14 mouse cellular contexts compared by ENCODE assay signal in the genomic region with DNA sequence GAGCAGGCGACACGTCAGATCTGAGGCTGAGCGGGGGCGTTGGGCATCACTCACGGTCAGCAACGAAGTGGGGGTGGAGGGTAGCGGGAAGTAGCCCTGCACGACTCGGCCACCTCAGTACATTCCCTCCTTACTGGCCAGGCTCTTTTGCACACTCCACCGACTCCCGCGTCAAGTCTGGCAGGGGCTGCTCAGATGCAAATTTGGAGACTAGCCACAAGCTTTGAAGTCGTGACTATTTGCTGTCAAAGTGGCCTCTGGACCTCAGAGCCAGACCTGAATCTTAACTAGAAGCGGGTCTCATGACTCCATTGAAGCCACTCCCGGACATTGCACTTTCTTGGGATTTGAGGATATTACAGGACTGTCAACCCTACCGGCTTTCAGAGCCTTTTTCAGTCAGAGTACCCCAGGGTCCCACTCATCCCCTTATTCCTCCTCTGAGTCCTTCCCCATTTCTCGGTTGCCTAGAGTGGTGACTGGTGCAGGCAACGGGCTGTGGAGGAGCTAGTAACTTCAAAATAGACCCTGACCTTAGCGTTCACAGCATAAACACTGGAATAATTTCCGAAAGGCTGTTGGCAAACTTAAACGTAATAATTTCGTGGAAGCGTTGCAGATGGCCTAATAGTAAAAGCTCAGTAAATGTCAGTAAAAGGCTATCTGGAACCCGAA. TPM values are rescaled to one million over a fixed set of nuclear protein-coding genes. Genes with fewer than 3 reads are reported as not detected.
DNase-seq lines count a peak whose midpoint lies in the region; ATAC-seq and TF ChIP-seq lines count a peak whose summit lies in the region.
"Had no signal": no experiment of that assay in that cellular context is flagged by ENCODE, and none has a peak within 500 bp of the region (broad histone marks: within the 10 kb centered on the region; RNA-seq: fewer than 3 reads in every experiment).

No protein-coding gene starts in this region.

- peaks cover 100% of the 10 kb centered on the region for H3K27me3 ChIP-seq in hindbrain, embryonic 10.5 days (ENCODE audit: insufficient read depth, poor library complexity, severe bottlenecking)
- peaks cover 89% of the 10 kb centered on the region for H3K27me3 ChIP-seq in kidney, embryonic 16.5 days (ENCODE audit: insufficient read depth, low read length)
- H3K27me3 ChIP-seq in midbrain, postnatal 0 days (ENCODE audit: insufficient read depth, low read length): peaks cover 57% of the 10 kb centered on the region

- peak overlapping the region; percentile 30 for H3K4me3 ChIP-seq in hindbrain, embryonic 10.5 days
- peak overlapping the region; percentile 18; the same call in 1 of the 2 replicates for H3K4me3 ChIP-seq in kidney, embryonic 16.5 days (ENCODE audit: low read length)
- no peak overlapping the region for H3K4me3 ChIP-seq in midbrain, postnatal 0 days (ENCODE audit: low read depth, low read length)
- H3K4me3 ChIP-seq: embryonic facial prominence, embryonic 13.5 days had no signal

- no peak for TF ChIP-seq CTCF in midbrain, postnatal 0 days (IDR thresholded peaks at IDR 0.05)

- no peak overlapping the region for H3K9ac ChIP-seq in kidney, embryonic 16.5 days (replicated peaks; ENCODE audit: low read length)
- no peak overlapping the region for H3K9ac ChIP-seq in midbrain, postnatal 0 days (replicated peaks; ENCODE audit: low read length, poor library complexity, severe bottlenecking)
- H3K9ac ChIP-seq: embryonic facial prominence, embryonic 13.5 days had no signal

- peak; percentile 46 for ATAC-seq in kidney, embryonic 16.5 days (ENCODE audit: low FRiP score, low TSS enrichment)
- 0 out of 2 replicates have a peak, but pooled peaks have one; percentile 21 for ATAC-seq in midbrain, postnatal 0 days (ENCODE audit: low FRiP score)

- no peaks in the 10 kb centered on the region for H3K9me3 ChIP-seq in hindbrain, embryonic 10.5 days
- no peaks in the 10 kb centered on the region for H3K9me3 ChIP-seq in kidney, embryonic 16.5 days (ENCODE audit: low read length)
- H3K9me3 ChIP-seq in midbrain, postnatal 0 days (ENCODE audit: low read length): no peaks in the 10 kb centered on the region
- H3K9me3 ChIP-seq: embryonic facial prominence, embryonic 13.5 days had no signal

- H3K4me1 ChIP-seq in hindbrain, embryonic 10.5 days (replicated peaks): peaks cover 23% of the 10 kb centered on the region; the same call in 1 of the 2 replicates
- no peaks in the 10 kb centered on the region for H3K4me1 ChIP-seq in kidney, embryonic 16.5 days (ENCODE audit: insufficient read depth, low read length)
- no peaks in the 10 kb centered on the region for H3K4me1 ChIP-seq in midbrain, postnatal 0 days (ENCODE audit: insufficient read depth, low read length)

- no peak overlapping the region for H3K27ac ChIP-seq in hindbrain, embryonic 10.5 days
- no peak overlapping the region for H3K27ac ChIP-seq in kidney, embryonic 16.5 days (ENCODE audit: low read length)
- no peak overlapping the region for H3K27ac ChIP-seq in midbrain, postnatal 0 days (ENCODE audit: low read depth, low read length)
- H3K27ac ChIP-seq: embryonic facial prominence, embryonic 13.5 days had no signal

- H3K4me2 ChIP-seq in kidney, embryonic 16.5 days (replicated peaks; ENCODE audit: low read depth, low read length): peak overlapping the region; percentile 12; the same call in 1 of the 2 replicates
- no peak overlapping the region for H3K4me2 ChIP-seq in midbrain, postnatal 0 days (ENCODE audit: low read depth, low read length, poor library complexity, severe bottlenecking)
- H3K4me2 ChIP-seq: embryonic facial prominence, embryonic 13.5 days had no signal

- DNase-seq in embryo, embryonic 10.5 days (ENCODE audit: low spot score): peak; percentile 40
- DNase-seq in embryo, embryonic 10 days (ENCODE audit: low spot score): no peak
- DNase-seq in hindbrain, embryonic 10.5 days (ENCODE audit: low spot score): peak; percentile 40
- DNase-seq in midbrain, postnatal 0 days (ENCODE audit: low spot score): no peak
- no peak for DNase-seq in cerebellum, adult 18-20 months
- no peak for DNase-seq in heart, adult 8-10 months (ENCODE audit: low spot score)
- DNase-seq in lung, postnatal 36 days: no peak
- DNase-seq: cerebellum, adult 11 months; lung, postnatal 14 days had no signal

- no peaks in the 10 kb centered on the region for H3K36me3 ChIP-seq in hindbrain, embryonic 10.5 days
- H3K36me3 ChIP-seq in kidney, embryonic 16.5 days (ENCODE audit: insufficient read depth, low read length): no peaks in the 10 kb centered on the region
- H3K36me3 ChIP-seq in midbrain, postnatal 0 days (ENCODE audit: insufficient read depth, low read length): no peaks in the 10 kb centered on the region
- H3K36me3 ChIP-seq: embryonic facial prominence, embryonic 13.5 days had no signal

- WGBS in hindbrain, embryonic 10.5 days: under 1% methylated on average over 24 of the region's 24 CpGs
- WGBS in kidney, embryonic 16.5 days: under 1% methylated on average over 24 of the region's 24 CpGs
- 1% methylated on average over 24 of the region's 24 CpGs for WGBS in midbrain, postnatal 0 days

RNA-seq across cellular contexts. Expression of gene Slc6a5, which starts 1.6 kb away (rescaled TPM):
- polyA plus RNA-seq in hindbrain, embryonic 10.5 days (2016; fragmentation: Nextera tagmentation; extraction: Ambion mirVana): 0.60 and 4.1 TPM in 2 replicates
- 0.05 TPM in 1 of 2 replicates, not detected in the other for polyA plus RNA-seq in kidney, embryonic 16.5 days (2015; fragmentation: Nextera tagmentation; extraction: Ambion mirVana)
- total RNA-seq in midbrain, postnatal 0 days (2014; rRNA removed): 2.7 and 6.6 TPM in 2 replicates
- 0.22 and 0.36 TPM in 2 replicates for polyA plus RNA-seq in midbrain, postnatal 0 days (2015; fragmentation: Nextera tagmentation; extraction: Ambion mirVana)
- not detected for total RNA-seq in heart, adult 8-10 months (2022)
- total RNA-seq: liver, adult 2 months had no signal
- polyA plus RNA-seq: heart, embryonic 14.5 days; intestine, embryonic 14.5 days; liver, adult 2 months had no signal

Comparison
In these comparisons a context has a peak if more than half of its experiments do, and no peak if none do; other contexts are left out.
1. DNase-seq: peak in embryo, embryonic 10.5 days (single experiment) and hindbrain, embryonic 10.5 days (single experiment); none in embryo, embryonic 10 days (single experiment), midbrain, postnatal 0 days (single experiment), cerebellum, adult 18-20 months (0 of 2), heart, adult 8-10 months (single experiment) and lung, postnatal 36 days (single experiment).